Mouse (Mus musculus): Measurements from ENCODE around the gene Olfr1214. TPM values are rescaled to one million over a fixed set of nuclear protein-coding genes. Genes with fewer than 3 reads are reported as not detected.
"Not testable (repeated sequence)": the region's sequence is repeated elsewhere in the genome, so short reads cannot be mapped to it uniquely, and the experiment has no call there.

Gene Olfr1214
- total RNA-seq (2015; ENCODE audit: low replicate concordance) (not detected in 2 replicates), total RNA-seq (2017; ENCODE audit: low replicate concordance) (not detected in 2 replicates)

GRCm38 (mm10) chr2:88992553-88992952 lies at the start of gene Olfr1214:
Olfr1214 (minus strand) TSS chr2:88992653.
- ATAC-seq (replicated peaks; ENCODE audit: low FRiP score, poor library complexity, severe bottlenecking): no peak

GRCm38 (mm10) chr2:89031965-89032364 lies 39.5 kb upstream of the Olfr1214 start, which contains the start of gene Olfr1217:
Olfr1217 (minus strand) TSS chr2:89032065.
- ATAC-seq (replicated peaks; ENCODE audit: low FRiP score, poor library complexity, severe bottlenecking): no peak

- not testable (repeated sequence) for ATAC-seq (replicated peaks; ENCODE audit: low FRiP score, poor library complexity, severe bottlenecking)
Observed at GRCm38 (mm10) chr2:89021436-89021835, 29.0 kb upstream of the Olfr1214 start.

- ATAC-seq (replicated peaks; ENCODE audit: low FRiP score, poor library complexity, severe bottlenecking): no peak
Observed at GRCm38 (mm10) chr2:89018240-89018639, 25.8 kb upstream of the Olfr1214 start, which contains the start of gene Olfr1216. Olfr1216 (minus strand) TSS chr2:89018340.

- no peak for ATAC-seq (replicated peaks; ENCODE audit: low FRiP score, poor library complexity, severe bottlenecking)
Observed at GRCm38 (mm10) chr2:89006873-89007272, 14.4 kb upstream of the Olfr1214 start, which contains the start of gene Olfr1215. Olfr1215 (minus strand) TSS chr2:89006973.

- ATAC-seq (replicated peaks; ENCODE audit: low FRiP score, poor library complexity, severe bottlenecking): no peak
Observed at GRCm38 (mm10) chr2:88980181-88980580, 12.3 kb downstream of the Olfr1214 start, which contains the start of gene Gm13762. Gm13762 (minus strand) TSS chr2:88980281.

- no peak for ATAC-seq (replicated peaks; ENCODE audit: low FRiP score, poor library complexity, severe bottlenecking)
Observed at GRCm38 (mm10) chr2:88953669-88954068, 38.8 kb downstream of the Olfr1214 start, which contains the start of gene Olfr1212. Olfr1212 (plus strand) TSS chr2:88953969.

GRCm38 (mm10) chr2:88938011-88938410 lies 54.4 kb downstream of the Olfr1214 start, which contains the start of gene Olfr1211:
Olfr1211 (minus strand) TSS chr2:88938111.
- ATAC-seq (replicated peaks; ENCODE audit: low FRiP score, poor library complexity, severe bottlenecking): no peak

Other genes starting within 250 kb of the Olfr1214 start
- gene Olfr1198, start 241.3 kb downstream of the Olfr1214 start, total RNA-seq (2015; ENCODE audit: low replicate concordance): not detected in 2 replicates
- not detected in 2 replicates for gene Olfr1198, start 241.3 kb downstream of the Olfr1214 start, total RNA-seq (2017; ENCODE audit: low replicate concordance)
- not detected in 2 replicates for gene Olfr1199, start 232.2 kb downstream of the Olfr1214 start, total RNA-seq (2015; ENCODE audit: low replicate concordance)
- not detected in 2 replicates for gene Olfr1199, start 232.2 kb downstream of the Olfr1214 start, total RNA-seq (2017; ENCODE audit: low replicate concordance)
- gene Olfr1200, start 222.2 kb downstream of the Olfr1214 start, total RNA-seq (2015; ENCODE audit: low replicate concordance): not detected in 2 replicates
- not detected in 2 replicates for gene Olfr1200, start 222.2 kb downstream of the Olfr1214 start, total RNA-seq (2017; ENCODE audit: low replicate concordance)
- not detected in 2 replicates for gene Olfr1201, start 199.6 kb downstream of the Olfr1214 start, total RNA-seq (2015; ENCODE audit: low replicate concordance)
- gene Olfr1201, start 199.6 kb downstream of the Olfr1214 start, total RNA-seq (2017; ENCODE audit: low replicate concordance): not detected in 2 replicates
- gene Olfr1202, start 178.2 kb downstream of the Olfr1214 start, total RNA-seq (2015; ENCODE audit: low replicate concordance): not detected in 2 replicates
- not detected in 2 replicates for gene Olfr1202, start 178.2 kb downstream of the Olfr1214 start, total RNA-seq (2017; ENCODE audit: low replicate concordance)
- not detected in 2 replicates for gene Olfr1205, start 162.9 kb downstream of the Olfr1214 start, total RNA-seq (2015; ENCODE audit: low replicate concordance)
- gene Olfr1205, start 162.9 kb downstream of the Olfr1214 start, total RNA-seq (2017; ENCODE audit: low replicate concordance): 0.28 TPM in 1 of 2 replicates, not detected in the other
- gene Olfr1204, start 143.4 kb downstream of the Olfr1214 start, total RNA-seq (2015; ENCODE audit: low replicate concordance): 14.6 TPM in 1 of 2 replicates, not detected in the other
- not detected in 2 replicates for gene Olfr1204, start 143.4 kb downstream of the Olfr1214 start, total RNA-seq (2017; ENCODE audit: low replicate concordance)
- not detected in 2 replicates for gene Olfr1206, start 129.4 kb downstream of the Olfr1214 start, total RNA-seq (2015; ENCODE audit: low replicate concordance)
- not detected in 2 replicates for gene Olfr1206, start 129.4 kb downstream of the Olfr1214 start, total RNA-seq (2017; ENCODE audit: low replicate concordance)
- gene Olfr1208, start 90.3 kb downstream of the Olfr1214 start, total RNA-seq (2015; ENCODE audit: low replicate concordance): not detected in 2 replicates
- gene Olfr1208, start 90.3 kb downstream of the Olfr1214 start, total RNA-seq (2017; ENCODE audit: low replicate concordance): not detected in 2 replicates
- gene Olfr1209, start 77.5 kb downstream of the Olfr1214 start, total RNA-seq (2015; ENCODE audit: low replicate concordance): not detected in 2 replicates
- not detected in 2 replicates for gene Olfr1209, start 77.5 kb downstream of the Olfr1214 start, total RNA-seq (2017; ENCODE audit: low replicate concordance)
- not detected in 2 replicates for gene Olfr1211, start 54.5 kb downstream of the Olfr1214 start, total RNA-seq (2015; ENCODE audit: low replicate concordance)
- not detected in 2 replicates for gene Olfr1211, start 54.5 kb downstream of the Olfr1214 start, total RNA-seq (2017; ENCODE audit: low replicate concordance)
- gene Olfr1212, start 38.7 kb downstream of the Olfr1214 start, total RNA-seq (2015; ENCODE audit: low replicate concordance): not detected in 2 replicates
- gene Olfr1212, start 38.7 kb downstream of the Olfr1214 start, total RNA-seq (2017; ENCODE audit: low replicate concordance): 0.43 TPM in 1 of 2 replicates, not detected in the other
- not detected in 2 replicates for gene Gm13762, start 12.4 kb downstream of the Olfr1214 start, total RNA-seq (2015; ENCODE audit: low replicate concordance)
- not detected in 2 replicates for gene Gm13762, start 12.4 kb downstream of the Olfr1214 start, total RNA-seq (2017; ENCODE audit: low replicate concordance)
- gene Olfr1215, start 14.3 kb upstream of the Olfr1214 start, total RNA-seq (2015; ENCODE audit: low replicate concordance): not detected in 2 replicates
- not detected in 2 replicates for gene Olfr1215, start 14.3 kb upstream of the Olfr1214 start, total RNA-seq (2017; ENCODE audit: low replicate concordance)
- gene Olfr1216, start 25.7 kb upstream of the Olfr1214 start, total RNA-seq (2015; ENCODE audit: low replicate concordance): not detected in 2 replicates
- not detected in 2 replicates for gene Olfr1216, start 25.7 kb upstream of the Olfr1214 start, total RNA-seq (2017; ENCODE audit: low replicate concordance)
- gene Olfr1217, start 39.4 kb upstream of the Olfr1214 start, total RNA-seq (2015; ENCODE audit: low replicate concordance): not detected in 2 replicates
- not detected in 2 replicates for gene Olfr1217, start 39.4 kb upstream of the Olfr1214 start, total RNA-seq (2017; ENCODE audit: low replicate concordance)
- not detected in 2 replicates for gene Olfr1218, start 68.5 kb upstream of the Olfr1214 start, total RNA-seq (2015; ENCODE audit: low replicate concordance)
- gene Olfr1218, start 68.5 kb upstream of the Olfr1214 start, total RNA-seq (2017; ENCODE audit: low replicate concordance): 0.14 TPM in 1 of 2 replicates, not detected in the other
- not detected in 2 replicates for gene Olfr1219, start 90.9 kb upstream of the Olfr1214 start, total RNA-seq (2015; ENCODE audit: low replicate concordance)
- 0.09 TPM in 1 of 2 replicates, not detected in the other for gene Olfr1219, start 90.9 kb upstream of the Olfr1214 start, total RNA-seq (2017; ENCODE audit: low replicate concordance)
- not detected in 2 replicates for gene Olfr1220, start 114.2 kb upstream of the Olfr1214 start, total RNA-seq (2015; ENCODE audit: low replicate concordance)
- not detected in 2 replicates for gene Olfr1220, start 114.2 kb upstream of the Olfr1214 start, total RNA-seq (2017; ENCODE audit: low replicate concordance)
- gene Olfr1221, start 124.6 kb upstream of the Olfr1214 start, total RNA-seq (2015; ENCODE audit: low replicate concordance): not detected in 2 replicates
- not detected in 2 replicates for gene Olfr1221, start 124.6 kb upstream of the Olfr1214 start, total RNA-seq (2017; ENCODE audit: low replicate concordance)
- 0.21 TPM in 1 of 2 replicates, not detected in the other for gene Olfr1222, start 140.4 kb upstream of the Olfr1214 start, total RNA-seq (2015; ENCODE audit: low replicate concordance)
- not detected in 2 replicates for gene Olfr1222, start 140.4 kb upstream of the Olfr1214 start, total RNA-seq (2017; ENCODE audit: low replicate concordance)
- not detected in 2 replicates for gene Olfr1223, start 158.9 kb upstream of the Olfr1214 start, total RNA-seq (2015; ENCODE audit: low replicate concordance)
- not detected in 2 replicates for gene Olfr1223, start 158.9 kb upstream of the Olfr1214 start, total RNA-seq (2017; ENCODE audit: low replicate concordance)
- gene Olfr1224-ps1, start 171.4 kb upstream of the Olfr1214 start, total RNA-seq (2015; ENCODE audit: low replicate concordance): not detected in 2 replicates
- not detected in 2 replicates for gene Olfr1224-ps1, start 171.4 kb upstream of the Olfr1214 start, total RNA-seq (2017; ENCODE audit: low replicate concordance)
- not detected in 2 replicates for gene Olfr1225, start 182.0 kb upstream of the Olfr1214 start, total RNA-seq (2015; ENCODE audit: low replicate concordance)
- gene Olfr1225, start 182.0 kb upstream of the Olfr1214 start, total RNA-seq (2017; ENCODE audit: low replicate concordance): not detected in 2 replicates
- not detected in 2 replicates for gene Olfr1226, start 207.4 kb upstream of the Olfr1214 start, total RNA-seq (2015; ENCODE audit: low replicate concordance)
- not detected in 2 replicates for gene Olfr1226, start 207.4 kb upstream of the Olfr1214 start, total RNA-seq (2017; ENCODE audit: low replicate concordance)